Mouse (Mus musculus) heart, adult 2 months (tissue): ENCODE measurements around the gene Zc3h12c.

Experiments
- CTCF ChIP-seq: fragments of 200-600 bp; IDR thresholded peaks from 2 replicates; pipeline ENCODE4 v1.8.1; 2022; ENCODE audit warnings: antibody characterized with exemption, mild to moderate bottlenecking, moderate library complexity
- EP300 ChIP-seq: fragments of 200-500 bp; IDR thresholded peaks from 2 replicates; pipeline ENCODE4 v1.6.1; 2011; ENCODE audit warnings: low read depth, low read length, control low read depth; ENCODE audit not compliant: insufficient read depth
- POLR2A ChIP-seq: fragments of 200-500 bp; IDR thresholded peaks from 2 replicates; pipeline ENCODE4 v1.6.1; 2011; ENCODE audit warnings: mild to moderate bottlenecking, low read depth, low read length, control low read depth; ENCODE audit not compliant: insufficient read depth

DNA sequence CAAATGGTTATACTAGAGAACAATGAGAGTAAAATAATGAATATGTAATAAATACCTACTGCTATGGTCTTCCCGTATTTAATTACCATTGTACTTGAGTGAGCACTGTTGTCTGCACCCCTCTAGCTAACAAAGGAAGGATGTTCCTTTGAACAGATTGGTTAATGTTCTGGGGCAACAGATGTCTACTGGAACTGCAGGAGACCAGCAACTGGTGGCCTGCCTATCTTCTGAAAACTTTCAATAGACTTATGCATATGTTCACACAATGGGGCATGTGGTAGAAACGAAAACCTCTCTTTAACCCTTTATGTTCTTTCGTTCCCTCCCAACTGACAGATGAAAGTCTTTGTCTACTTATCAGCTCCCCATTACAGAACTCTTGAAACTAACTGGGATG lies 20.1 kb downstream of the Zc3h12c start:
- TF ChIP-seq CTCF (no peak), POLR2A (no peak), EP300 (no peak)
